Mouse (Mus musculus) liver, embryonic 14.5 days (tissue): ENCODE results near the gene Asl.

Source experiments
- CTCF ChIP-seq: IDR thresholded peaks from 2 replicates; pipeline ENCODE4 v1.5.1; 2016; ENCODE audit warnings: antibody characterized with exemption, low read depth, control low read depth
- EP300 ChIP-seq: IDR thresholded peaks from 2 replicates; pipeline ENCODE4 v1.6.1; 2016; ENCODE audit warnings: antibody characterized with exemption, low read depth

- no peak for TF ChIP-seq CTCF
- no peak for TF ChIP-seq EP300
Measured at GRCm38 (mm10) chr5:130046589-130046988, 17.5 kb upstream of the Asl start.
